Mouse (Mus musculus) WW6 (cell line): ENCODE results near the gene Acot1.

Experiments used
- DNase-seq: peaks from one replicate; pipeline ENCODE4 v3.0.0-alpha.2; 2013; ENCODE audit warnings: low read depth, low spot score

Gene Acot1

DNA sequence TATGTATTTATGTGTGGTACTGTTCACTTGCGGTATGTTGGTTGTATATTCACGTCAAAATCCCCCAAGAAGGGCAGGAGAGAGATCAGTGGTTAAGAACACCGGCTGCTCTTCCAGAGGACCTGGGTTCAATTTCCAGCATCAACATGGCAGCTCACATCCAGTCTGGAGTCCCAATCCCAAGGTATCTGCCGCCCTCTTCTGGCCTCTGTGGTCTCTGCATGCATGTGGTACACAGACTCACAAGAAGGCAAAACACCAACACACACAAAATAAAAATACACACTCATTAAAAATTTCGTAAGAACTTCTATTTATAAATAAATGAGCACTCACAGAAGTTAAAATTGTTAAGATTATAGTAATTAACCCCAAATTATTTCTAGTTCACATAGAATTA is 53.9 kb downstream of the Acot1 start:
- DNase-seq, result no peak

DNA sequence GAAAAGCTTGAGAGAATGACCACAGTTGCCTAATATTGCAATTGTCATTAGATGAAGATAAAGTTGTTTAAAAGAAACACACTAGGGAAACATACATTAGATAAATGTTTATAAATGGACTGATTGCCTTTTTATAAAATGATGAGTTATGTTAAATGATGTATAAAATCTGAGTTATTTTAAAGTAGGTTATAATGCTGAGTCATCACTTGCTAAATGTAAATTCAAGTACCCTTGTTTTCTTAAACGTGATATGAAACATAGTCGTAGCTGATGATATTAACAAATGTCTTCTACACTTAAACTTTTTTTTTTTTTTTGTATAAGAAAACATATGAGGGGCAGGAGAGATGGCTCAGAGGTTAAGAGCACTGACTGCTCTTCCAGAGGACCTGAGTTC is 54.5 kb downstream of the Acot1 start:
- no peak for DNase-seq

DNA sequence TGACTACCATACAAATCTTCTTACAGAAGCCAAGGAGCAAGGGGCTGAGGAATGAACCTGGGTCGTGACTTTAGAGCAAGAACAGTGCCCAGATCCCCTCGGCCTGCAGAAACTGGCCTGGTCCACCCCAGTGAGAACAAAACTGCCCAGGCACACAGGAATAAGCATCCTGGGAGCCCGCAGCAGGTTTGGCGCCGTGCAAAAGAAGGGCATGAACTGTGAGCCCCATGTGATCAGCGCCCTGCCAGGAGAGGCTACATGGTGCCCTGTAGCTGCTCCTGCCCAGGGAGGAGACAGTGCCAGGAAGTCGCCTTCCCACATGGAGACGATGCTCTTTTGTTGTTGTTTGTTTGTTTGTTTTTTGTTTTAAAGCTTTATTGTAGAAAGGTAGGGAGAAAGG is 55.3 kb downstream of the Acot1 start:
- no peak for DNase-seq

DNA sequence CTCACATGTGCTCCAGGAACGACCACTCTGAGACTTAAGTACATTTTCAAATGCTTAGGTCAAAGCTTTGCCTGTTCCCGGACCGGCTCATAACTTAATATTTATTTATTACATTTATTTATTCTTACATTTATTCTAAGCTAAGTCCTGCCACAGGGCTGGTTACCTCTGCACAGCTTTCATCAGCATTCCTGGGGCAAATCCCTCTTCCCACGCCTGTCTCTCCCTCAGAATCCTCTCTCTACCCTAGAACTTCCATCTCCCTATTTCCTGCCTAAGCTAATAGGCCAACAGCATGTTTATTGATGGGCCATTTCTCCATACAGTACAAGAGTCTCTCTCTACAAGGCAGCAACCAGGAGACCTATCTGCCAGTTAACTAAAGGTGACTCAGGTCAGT is 58.5 kb downstream of the Acot1 start:
- no peak for DNase-seq
